Mouse (Mus musculus) CD4-positive helper T cell, adult 2 months (primary cell): ENCODE results near the gene Ush2a.

ENCODE experiments used
- DNase-seq: peaks from one replicate; pipeline ENCODE4 v3.0.0-alpha.2; 2012; ENCODE audit warnings: low read depth, missing footprints, low spot score

Gene Ush2a

DNA sequence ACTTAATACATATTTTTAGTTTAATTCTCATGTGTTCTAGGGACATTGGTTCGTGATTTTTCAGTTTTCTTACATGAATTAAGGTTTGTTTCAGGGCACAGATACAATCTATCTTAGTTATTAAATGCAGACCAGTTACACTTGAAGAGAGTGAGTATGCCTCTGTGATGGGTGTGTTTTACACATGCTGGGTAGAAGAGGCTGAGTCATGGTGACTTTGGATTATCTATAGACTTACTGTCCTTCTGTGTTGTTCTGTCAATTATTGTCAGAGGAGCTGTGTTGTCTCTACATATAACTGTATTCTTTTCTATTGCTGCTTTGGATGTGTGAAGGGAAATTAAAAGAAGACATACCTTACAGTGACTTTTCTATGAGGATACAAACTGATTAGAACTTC is 509.0 kb downstream of the Ush2a start:
- DNase-seq, result no peak

GRCm38 (mm10) chr1:188772516-188773229 is 510.9 kb downstream of the Ush2a start:
- DNase-seq, result no peak

DNA sequence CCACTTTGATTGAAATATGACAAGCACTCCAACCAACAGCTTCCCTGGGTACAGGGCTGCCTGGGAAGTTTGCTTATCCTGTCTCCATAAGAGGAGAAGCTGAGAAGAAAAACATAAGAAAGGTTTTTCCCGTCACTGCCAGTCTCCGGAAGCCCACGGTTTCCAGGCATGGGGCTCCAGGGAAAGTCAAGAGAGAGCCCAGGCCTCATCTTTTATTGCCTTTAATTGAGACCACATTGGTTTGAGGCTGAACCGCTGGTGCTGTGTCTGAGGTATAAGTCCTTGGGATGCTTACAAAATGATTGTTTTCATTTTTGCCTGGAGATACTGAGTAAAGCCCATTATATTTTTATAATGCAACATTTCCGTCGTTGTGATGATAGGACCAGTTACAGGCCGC is 511.8 kb downstream of the Ush2a start:
- no peak for DNase-seq

DNA sequence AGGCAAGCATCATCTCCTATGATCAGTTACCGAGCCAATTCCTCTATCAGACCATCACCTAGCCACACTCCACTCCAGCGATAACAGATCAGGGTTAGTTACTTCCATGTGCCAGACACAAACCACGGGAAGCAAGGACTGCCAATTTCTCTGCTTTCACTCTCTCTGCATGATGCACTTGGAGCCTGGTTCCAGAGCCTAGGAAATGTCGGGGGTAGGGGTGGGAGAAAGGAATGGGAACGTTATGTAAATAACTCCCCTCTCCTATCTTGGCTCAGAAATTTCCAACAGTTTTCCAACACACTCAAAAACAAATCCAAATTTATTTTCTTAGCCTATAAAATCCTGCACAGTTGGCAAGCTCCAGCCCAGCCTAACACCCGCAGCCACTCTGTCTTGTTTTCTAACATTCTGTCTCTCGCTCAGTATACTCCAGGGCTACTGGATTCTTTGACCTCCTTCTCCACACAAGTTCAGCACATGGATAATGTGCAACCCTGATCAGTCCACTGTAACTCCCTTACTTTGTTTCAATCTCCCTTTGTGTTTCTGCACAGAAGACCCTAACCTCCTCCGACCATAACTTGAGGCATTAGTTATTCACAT is 515.8 kb downstream of the Ush2a start:
- DNase-seq, result no peak

GRCm38 (mm10) chr1:188785056-188785455 is 523.2 kb downstream of the Ush2a start:
- no peak for DNase-seq

GRCm38 (mm10) chr1:188805069-188805468 is 543.2 kb downstream of the Ush2a start:
- no peak for DNase-seq

GRCm38 (mm10) chr1:188805852-188806251 is 544.0 kb downstream of the Ush2a start:
- DNase-seq, result no peak

- DNase-seq, result no peak
Measured at GRCm38 (mm10) chr1:188810631-188811030, 548.8 kb downstream of the Ush2a start.

DNA sequence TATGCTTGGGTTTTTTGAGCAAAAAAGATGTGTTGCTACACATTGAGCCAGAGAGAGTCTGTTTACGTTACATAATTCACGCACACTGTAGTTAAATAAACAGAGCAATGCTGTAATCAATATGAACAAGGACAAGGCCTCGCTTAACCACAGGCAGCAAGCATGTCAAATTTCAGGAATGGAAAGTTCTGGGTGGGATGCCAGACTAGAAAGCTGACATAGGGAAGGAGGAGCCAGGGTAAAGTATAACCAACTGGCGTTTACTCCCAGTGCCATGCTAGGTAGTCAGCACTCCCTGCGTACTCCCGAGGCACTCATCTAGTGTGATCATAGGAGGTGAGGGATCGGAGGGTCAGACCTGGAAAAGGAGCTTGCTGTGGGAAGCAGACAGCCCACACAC is 553.2 kb downstream of the Ush2a start:
- DNase-seq, result no peak

GRCm38 (mm10) chr1:188824195-188824594 is 562.4 kb downstream of the Ush2a start:
- DNase-seq, result no peak

- DNase-seq, result no peak
Measured at GRCm38 (mm10) chr1:188824878-188825532, 563.2 kb downstream of the Ush2a start.

DNA sequence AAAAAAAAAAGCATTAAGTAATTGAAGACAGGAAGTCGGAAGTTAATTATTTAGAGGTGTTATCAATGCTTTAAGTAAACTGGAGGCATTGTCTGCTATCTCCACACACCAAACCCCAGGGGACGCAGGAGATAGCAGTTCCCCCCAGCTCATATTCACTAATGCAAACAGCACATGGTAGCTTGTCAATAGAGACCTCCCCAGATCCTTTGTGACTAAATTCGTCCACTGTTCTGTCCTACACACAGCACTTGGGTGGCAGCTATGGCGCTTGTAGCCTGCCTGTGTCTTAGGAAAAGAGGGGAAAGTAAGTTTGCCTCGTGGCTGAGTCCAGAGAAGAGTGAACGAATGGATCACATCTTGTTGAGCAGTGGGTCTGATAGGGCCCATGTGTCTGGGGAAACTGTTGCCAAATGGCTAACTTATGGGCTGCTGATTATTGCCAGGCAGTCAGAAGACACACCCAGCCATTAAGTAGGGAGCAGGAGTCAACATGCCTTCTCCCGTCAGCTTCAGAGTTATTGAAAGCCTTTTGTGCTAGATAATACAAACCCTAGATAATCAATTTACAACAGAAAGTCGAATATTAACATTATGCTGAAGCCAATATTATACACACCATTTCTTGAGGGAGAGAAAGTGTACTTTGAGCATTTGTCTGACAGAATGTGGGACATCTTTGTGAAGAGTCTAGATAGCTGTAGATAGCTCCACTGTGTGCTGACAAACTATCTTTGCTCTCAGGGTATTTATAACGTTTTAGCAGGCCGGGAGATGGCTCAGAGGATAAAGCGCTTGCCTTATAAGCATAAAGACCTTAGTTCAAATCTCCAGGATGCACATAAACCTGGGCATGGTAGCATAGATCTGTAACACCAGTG is 568.9 kb downstream of the Ush2a start:
- no peak for DNase-seq

DNA sequence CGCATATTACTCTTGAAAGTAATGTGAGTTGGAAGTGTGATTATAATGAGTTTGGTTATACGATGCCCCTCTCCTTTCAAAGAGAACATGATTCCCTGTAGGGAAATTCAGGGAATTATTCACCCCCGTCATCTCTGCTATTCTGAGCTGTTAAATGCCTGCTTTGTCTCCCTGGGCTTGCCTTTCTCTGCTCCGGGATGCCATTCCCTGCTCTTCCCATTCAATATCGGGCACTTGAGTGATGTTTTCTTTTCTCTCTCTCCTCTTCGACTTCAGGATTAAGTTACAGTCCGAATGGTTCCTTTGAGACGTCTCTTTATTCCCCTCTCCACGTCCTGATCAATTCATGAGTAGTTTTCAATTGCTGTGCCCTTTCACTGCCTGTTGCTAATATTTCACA is 572.1 kb downstream of the Ush2a start:
- DNase-seq, result no peak

- no peak for DNase-seq
Measured at GRCm38 (mm10) chr1:188834770-188835169, 572.9 kb downstream of the Ush2a start.

DNA sequence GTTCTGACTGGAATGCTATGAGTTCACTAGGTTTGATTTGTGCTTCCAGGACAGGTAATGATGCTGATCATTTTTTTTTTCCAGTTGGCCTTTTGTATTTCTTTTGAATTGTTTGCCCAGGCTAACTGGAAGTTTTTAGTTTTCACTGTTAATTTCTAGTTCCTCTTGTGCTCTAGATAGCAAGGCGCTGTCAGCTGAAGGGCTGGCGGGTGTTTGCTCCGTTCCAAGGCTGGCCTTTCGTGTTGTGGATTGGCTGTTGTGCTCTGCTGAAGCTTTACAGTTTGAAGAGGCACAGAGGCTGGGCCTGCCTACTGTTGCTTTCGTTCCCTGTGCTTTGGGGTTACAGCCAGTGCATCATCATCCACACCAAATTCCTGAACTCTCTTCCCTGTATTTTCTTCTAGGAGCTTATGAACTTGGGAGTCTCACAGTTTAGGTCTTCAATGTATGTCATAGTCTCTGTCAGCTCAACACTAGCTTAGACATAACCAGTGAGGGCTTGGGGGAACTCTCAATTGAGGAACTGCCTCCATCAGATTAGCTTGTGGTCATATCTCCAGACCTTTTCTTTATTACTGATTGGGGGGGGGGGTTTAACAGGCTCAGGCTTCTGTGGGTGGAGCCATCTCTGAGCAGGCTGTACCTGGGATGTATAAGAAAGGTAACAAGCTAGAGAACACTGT is 575.9 kb downstream of the Ush2a start:
- no peak for DNase-seq

- no peak for DNase-seq
Measured at GRCm38 (mm10) chr1:188847242-188847641, 585.4 kb downstream of the Ush2a start.

- no peak for DNase-seq
Measured at GRCm38 (mm10) chr1:188852776-188853175, 591.0 kb downstream of the Ush2a start.

DNA sequence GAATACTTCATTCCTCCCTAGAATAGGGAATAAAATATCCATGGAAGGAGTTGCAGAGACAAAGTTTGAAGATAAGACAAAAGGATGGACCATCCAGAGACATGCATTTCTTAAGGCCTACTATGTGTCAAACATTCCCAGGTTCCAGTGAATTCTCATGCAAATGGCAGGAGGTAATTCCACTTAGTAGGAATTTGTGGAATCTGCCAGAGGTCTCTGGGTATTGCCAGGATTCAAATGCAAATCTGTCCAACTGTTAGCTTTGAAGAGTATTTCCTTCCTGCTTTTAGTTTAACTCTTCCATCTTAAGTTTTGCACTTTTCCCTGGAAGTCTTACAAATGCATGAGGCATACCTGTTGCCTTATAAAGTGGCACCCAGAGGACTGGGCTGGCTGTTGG is 592.4 kb downstream of the Ush2a start:
- no peak for DNase-seq

DNA sequence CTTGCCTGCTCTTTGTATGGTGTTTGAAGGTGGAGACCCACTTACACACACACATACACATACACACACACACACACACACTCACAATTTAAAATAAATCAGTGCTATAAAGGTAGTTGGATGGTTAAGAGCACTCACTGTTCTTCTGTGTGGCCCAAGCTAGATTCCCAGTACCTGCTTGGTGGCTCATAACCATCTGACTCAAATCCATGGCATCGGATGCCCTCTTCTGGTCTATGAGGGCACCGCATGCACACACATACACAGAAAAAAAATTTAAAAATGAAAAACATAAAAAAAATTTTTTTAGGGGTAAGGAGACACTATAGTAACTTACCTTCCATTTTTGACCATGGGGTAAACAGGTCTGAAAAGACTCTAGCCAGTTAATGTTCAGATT is 593.2 kb downstream of the Ush2a start:
- DNase-seq, result no peak

DNA sequence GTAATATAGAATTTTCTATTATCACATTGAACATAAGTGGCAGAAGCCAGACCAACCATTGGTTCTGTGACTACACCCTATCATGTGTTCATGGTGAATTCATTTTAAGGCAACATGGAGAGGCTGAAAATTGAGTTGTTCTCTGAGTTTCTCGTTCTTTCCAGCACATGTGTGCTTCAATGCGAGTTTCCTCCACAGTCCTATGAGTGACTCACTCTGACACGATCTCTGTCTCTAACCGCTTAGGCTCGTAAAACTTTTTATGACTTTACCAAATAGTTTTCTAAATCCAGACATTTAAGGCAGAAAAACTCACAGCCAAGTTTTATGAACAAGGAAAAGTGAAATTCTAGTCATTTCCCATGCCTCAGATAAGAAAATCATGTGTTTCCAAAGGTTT is 597.9 kb downstream of the Ush2a start:
- no peak for DNase-seq

GRCm38 (mm10) chr1:188865881-188866280 is 604.1 kb downstream of the Ush2a start:
- DNase-seq, result no peak
